Mouse (Mus musculus) kidney, adult 8-10 months (tissue): ENCODE data around the gene Tnfsfm13.

Experiments used
- DNase-seq, 2 experiments: peaks; one replicate each; pipeline ENCODE4 v3.0.0; 2022

The Tnfsfm13 gene

GRCm38 (mm10) chr11:69645860-69646259 is 50.0 kb downstream of the Tnfsfm13 start:
- DNase-seq: no peak

GRCm38 (mm10) chr11:69635471-69635870 is 60.4 kb downstream of the Tnfsfm13 start:
- DNase-seq: no peak

GRCm38 (mm10) chr11:69633128-69633866 is 62.6 kb downstream of the Tnfsfm13 start:
- peak; percentile 47 to 49 for DNase-seq
